Mouse (Mus musculus) left cerebral cortex, adult 6 months (tissue): ENCODE results near the gene Ckap2. TPM values are rescaled to one million over a fixed set of nuclear protein-coding genes. Genes with fewer than 3 reads are reported as not detected.

Experiments used
- long read RNA-seq, 2 experiments: library from polyadenylated mRNA; unstranded; transcript quantifications; one replicate each; pipeline ENCODE4 v2.0.0; 2019 to 2020
- polyA plus RNA-seq: library from polyadenylated mRNA; unstranded; fragments of <200 nt; fragmentation: Nextera tagmentation; gene quantifications from 2 replicates; pipeline ENCODE4 v1.2.3, GENCODE M21; 2021

Gene Ckap2
- polyA plus RNA-seq, result 0.15 and 0.48 TPM in 2 replicates
- long read RNA-seq, experiment 1, partial matches to known transcripts, result 1 of 3 reads
- long read RNA-seq, experiment 1, other reads (novel, unspliced or antisense), result 1 of 3 reads
- long read RNA-seq, experiment 2, result 0 reads

GRCm38 (mm10) chr8:22185431-22186397, at the start of gene Ckap2:
Gene Ckap2 (minus strand): TSS chr8:22185819.

DNA sequence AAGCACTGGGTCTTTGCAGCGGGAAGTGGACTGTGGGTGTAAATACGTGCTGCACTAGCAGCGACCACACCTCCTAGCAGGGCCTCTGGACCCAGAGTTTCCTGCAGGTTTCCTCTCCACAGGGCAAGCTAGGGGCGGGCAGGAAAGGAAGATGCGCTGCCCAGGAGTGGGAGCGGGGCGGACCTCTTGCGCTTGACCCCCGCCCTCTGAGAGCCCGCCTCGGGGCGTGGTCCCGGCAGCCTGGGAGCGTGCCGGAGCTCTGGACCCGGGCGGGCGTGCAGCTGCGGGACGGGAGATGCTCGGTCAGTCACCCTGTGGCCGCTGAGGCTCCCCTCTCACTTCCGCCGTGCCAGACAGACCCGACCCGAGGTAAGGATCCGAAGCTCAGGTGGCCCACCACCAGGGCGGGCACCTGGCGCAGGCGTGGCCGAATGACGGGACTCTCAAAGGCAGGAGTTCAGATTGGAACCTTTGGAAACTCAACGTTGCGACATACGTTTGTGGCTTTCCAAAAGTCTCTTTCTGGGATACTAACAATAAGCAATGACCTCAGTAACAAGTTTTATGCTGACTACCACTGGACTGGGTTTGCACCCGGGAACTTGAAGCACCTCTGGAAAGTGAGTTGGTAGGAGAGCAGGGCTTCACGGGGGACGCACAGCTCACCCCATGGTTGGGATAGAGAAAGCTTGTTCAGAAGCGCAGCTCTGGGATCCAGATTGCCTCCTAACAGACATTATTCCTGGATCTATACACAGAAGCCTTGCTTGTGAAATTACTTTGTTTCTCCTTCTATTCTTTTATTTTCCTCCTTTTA, 41.6 kb upstream of the Ckap2 start, which contains the start of gene Thsd1:
Gene Thsd1 (plus strand): TSS at position 253 of the 817 bp plus-strand sequence.

DNA sequence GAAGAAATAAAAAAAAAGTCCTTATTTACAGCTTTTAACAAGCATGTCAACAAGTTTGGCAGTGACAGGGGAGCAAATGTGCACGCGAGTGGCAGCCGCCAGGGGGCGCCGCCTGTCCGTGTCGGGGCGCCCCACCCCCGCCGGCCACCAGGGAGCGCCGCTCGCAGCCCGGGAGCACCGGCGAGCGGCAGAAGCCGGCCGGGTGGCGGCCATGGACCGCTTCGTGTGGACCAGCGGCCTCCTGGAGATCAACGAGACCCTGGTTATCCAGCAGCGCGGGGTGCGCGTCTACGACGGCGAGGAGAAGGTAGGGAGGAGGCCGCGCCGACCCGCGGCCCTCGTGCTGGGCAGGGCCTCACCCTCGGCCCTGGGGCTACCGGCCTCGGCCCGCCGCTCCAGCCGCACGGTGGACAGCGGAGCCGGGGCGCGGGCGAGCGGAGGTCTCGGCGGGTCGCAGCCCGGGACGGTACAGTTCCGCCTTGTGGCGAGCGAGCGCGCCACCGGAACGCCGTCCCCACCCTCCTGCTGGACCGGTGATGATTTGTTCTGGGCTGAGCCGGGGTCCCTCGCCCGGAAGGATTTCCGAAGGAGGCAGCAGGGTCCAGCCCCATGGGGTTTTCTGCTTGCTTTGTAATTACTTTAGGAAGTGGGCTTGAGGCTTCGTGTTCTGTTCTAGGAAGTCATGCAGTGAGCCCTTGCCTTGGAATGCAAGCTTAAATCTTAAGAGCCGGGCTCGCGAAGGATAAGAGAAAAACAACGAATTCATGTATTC, 7.2 kb upstream of the Ckap2 start, which contains the start of gene Vps36:
Gene Vps36 (plus strand): TSS at position 150 of the 772 bp plus-strand sequence.

GRCm38 (mm10) chr8:22166080-22166603, 19.5 kb downstream of the Ckap2 start, which contains the start of gene Nek3:
Gene Nek3 (minus strand): TSS chr8:22166435.

GRCm38 (mm10) chr8:22124220-22125152, 61.1 kb downstream of the Ckap2 start, which contains the start of gene Nek5:
Gene Nek5 (minus strand): TSS chr8:22125053.

Other genes starting within 250 kb of the Ckap2 start
- not detected in 2 replicates for gene Defb35, start 247.5 kb downstream of the Ckap2 start, polyA plus RNA-seq
- gene Defb13, start 239.1 kb downstream of the Ckap2 start, polyA plus RNA-seq, result not detected in 2 replicates
- gene Fam90a1a, start 227.1 kb downstream of the Ckap2 start, polyA plus RNA-seq, result not detected in 2 replicates
- not detected in 2 replicates for gene Ccdc70, start 216.0 kb downstream of the Ckap2 start, polyA plus RNA-seq
- 0.41 and 0.47 TPM in 2 replicates for gene Atp7b, start 125.5 kb downstream of the Ckap2 start, polyA plus RNA-seq
- gene Alg11, start 125.1 kb downstream of the Ckap2 start, polyA plus RNA-seq, result 15.2 and 22.9 TPM in 2 replicates
- gene Nek5, start 60.8 kb downstream of the Ckap2 start, polyA plus RNA-seq, result 0.09 and 0.34 TPM in 2 replicates
- 0.93 and 1.4 TPM in 2 replicates for gene Nek3, start 19.4 kb downstream of the Ckap2 start, polyA plus RNA-seq
- gene Vps36, start 7.0 kb upstream of the Ckap2 start, polyA plus RNA-seq, result 10.6 and 11.1 TPM in 2 replicates
- 1.3 and 1.9 TPM in 2 replicates for gene Thsd1, start 41.5 kb upstream of the Ckap2 start, polyA plus RNA-seq
- not detected in 2 replicates for gene Tpte, start 97.6 kb upstream of the Ckap2 start, polyA plus RNA-seq
- gene Slc25a15, start 212.8 kb upstream of the Ckap2 start, polyA plus RNA-seq, result 3.5 and 4.0 TPM in 2 replicates
- 39.5 and 43.5 TPM in 2 replicates for gene Mrps31, start 225.5 kb upstream of the Ckap2 start, polyA plus RNA-seq